Mouse (Mus musculus) midbrain, embryonic 16.5 days (tissue): ENCODE data around the gene Notch3. TPM values are rescaled to one million over a fixed set of nuclear protein-coding genes. Genes with fewer than 3 reads are reported as not detected.
"Not testable (repeated sequence)": the region's sequence is repeated elsewhere in the genome, so short reads cannot be mapped to it uniquely, and the experiment has no call there.

ENCODE experiments used
- ATAC-seq: fragments of 200-750 bp; cut with Nextera tagmentation; 2 replicates; pipeline ENCODE4 v1.8.0; 2017; ENCODE audit warnings: moderate TSS enrichment
- H3K27ac ChIP-seq: fragments of 300-500 bp; sonication (generic); 2 replicates; pipeline ENCODE4 v1.5.1; 2014; ENCODE audit warnings: mild to moderate bottlenecking, low read length, mixed read lengths
- H3K27me3 ChIP-seq: fragments of 300-500 bp; sonication (generic); 2 replicates; pipeline ENCODE4 v1.6.1; 2014; ENCODE audit warnings: low read depth, low read length, mixed read lengths; ENCODE audit not compliant: control insufficient read depth, insufficient read depth
- H3K36me3 ChIP-seq: fragments of 300-500 bp; sonication (generic); 2 replicates; pipeline ENCODE4 v1.6.1; 2014; ENCODE audit warnings: mild to moderate bottlenecking, low read length, moderate library complexity, mixed read lengths; ENCODE audit not compliant: control insufficient read depth, insufficient read depth
- H3K4me1 ChIP-seq: fragments of 300-500 bp; sonication (generic); 2 replicates; pipeline ENCODE4 v1.6.1; 2014; ENCODE audit warnings: mild to moderate bottlenecking, low read length, mixed read lengths; ENCODE audit not compliant: control insufficient read depth, insufficient read depth
- H3K4me2 ChIP-seq: fragments of 300-500 bp; sonication (generic); 2 replicates; pipeline ENCODE4 v1.6.1; 2014; ENCODE audit warnings: mild to moderate bottlenecking, low read length, mixed read lengths
- H3K4me3 ChIP-seq: fragments of 300-500 bp; sonication (generic); 2 replicates; pipeline ENCODE4 v1.5.1; 2014; ENCODE audit warnings: low read depth, mild to moderate bottlenecking, low read length, moderate library complexity, mixed read lengths
- H3K9ac ChIP-seq: fragments of 300-500 bp; sonication (generic); 2 replicates; pipeline ENCODE4 v1.6.1; 2014; ENCODE audit warnings: low read depth, low read length, mixed read lengths
- H3K9me3 ChIP-seq: fragments of 300-500 bp; sonication (generic); replicated peaks from 2 replicates; pipeline ENCODE4 v1.6.1; 2014; ENCODE audit warnings: mild to moderate bottlenecking, low read length, mixed read lengths; ENCODE audit not compliant: control insufficient read depth, poor library complexity, severe bottlenecking
- WGBS: fragments of 180-500 bp; shearing (Covaris S2); extraction: QIAGEN DNeasy Blood & Tissue Kit; methylation state at CpG from one replicate; pipeline ENCODE4 v1.1.7; 2014; 5-methylcytosine and 5-hydroxymethylcytosine counted together
- polyA plus RNA-seq: library from polyadenylated mRNA; unstranded; fragments of >200 nt; fragmentation: Nextera tagmentation; extraction: Ambion mirVana; gene quantifications from 2 replicates; pipeline ENCODE4 v1.2.1, GENCODE M21; 2015

The Notch3 gene
- polyA plus RNA-seq, 1 experiment from 2014 or later: 6.9 TPM

- 0 out of 2 replicates have a peak overlapping the region, but pooled peaks have one; percentile 34 for H3K9ac ChIP-seq
- no peaks in the 10 kb centered on the region for H3K36me3 ChIP-seq
- H3K27ac ChIP-seq: no peak overlapping the region
- ATAC-seq: peak; percentile 29; the same call in 1 of the 2 replicates
- no peaks in the 10 kb centered on the region; the same call in 1 of the 2 replicates for H3K27me3 ChIP-seq
- no peak overlapping the region for H3K4me3 ChIP-seq
- no peaks in the 10 kb centered on the region for H3K9me3 ChIP-seq
- 55% methylated on average over 5 of the region's 5 CpGs for WGBS
- H3K4me1 ChIP-seq: peaks cover 11% of the 10 kb centered on the region
- peak overlapping the region; percentile 51; the same call in 1 of the 2 replicates for H3K4me2 ChIP-seq
These were observed 49.3 kb downstream of the Notch3 start for GRCm38 (mm10) chr17:32117287-32117871.

DNA sequence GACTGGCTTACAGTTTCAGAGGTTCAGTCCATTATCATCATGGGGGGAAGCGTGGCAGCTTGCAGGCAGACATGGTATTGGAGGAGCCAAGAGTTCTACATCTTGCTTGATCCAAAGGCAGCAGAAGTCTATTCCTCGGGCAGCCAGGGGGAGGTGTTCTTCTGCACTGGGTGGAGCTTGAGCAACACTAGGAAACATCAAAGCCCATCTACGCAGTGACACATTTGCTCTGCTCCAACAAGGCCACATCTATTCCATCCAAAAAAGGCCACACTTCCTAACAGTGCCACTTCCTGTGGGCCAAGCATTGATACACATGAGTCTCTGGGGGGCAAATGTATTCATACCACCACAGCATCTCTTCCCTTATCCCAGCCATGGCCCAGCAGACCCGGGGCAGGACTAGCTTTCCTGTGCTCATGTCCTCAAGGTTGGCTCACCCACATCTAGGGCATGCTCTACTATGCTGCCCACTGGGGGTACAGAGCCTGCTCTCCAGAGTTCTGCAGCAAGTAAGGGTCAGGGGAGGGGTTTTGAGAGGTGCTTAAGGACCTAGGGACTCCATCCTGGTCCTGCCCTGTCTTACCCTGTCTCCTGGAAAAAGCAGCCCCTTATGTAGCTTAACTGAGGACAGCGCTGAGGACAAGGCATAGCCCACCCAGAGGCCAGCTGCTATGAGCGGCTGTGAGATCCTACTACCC is 49.9 kb downstream of the Notch3 start:
- no peak overlapping the region for H3K9ac ChIP-seq
- no peak for ATAC-seq
- H3K36me3 ChIP-seq: no peaks in the 10 kb centered on the region
- H3K27ac ChIP-seq: no peak overlapping the region
- WGBS: 81% methylated on average over 6 of the region's 6 CpGs
- no peak overlapping the region for H3K4me2 ChIP-seq
- H3K4me3 ChIP-seq: no peak overlapping the region
- peaks cover 11% of the 10 kb centered on the region for H3K4me1 ChIP-seq
- H3K27me3 ChIP-seq: no peaks in the 10 kb centered on the region; the same call in 1 of the 2 replicates
- no peaks in the 10 kb centered on the region for H3K9me3 ChIP-seq

GRCm38 (mm10) chr17:32114486-32114885 is 52.2 kb downstream of the Notch3 start:
- H3K27me3 ChIP-seq, H3K9me3 ChIP-seq, H3K36me3 ChIP-seq, ATAC-seq: not testable (repeated sequence)
- peak overlapping the region; percentile 97 for H3K4me2 ChIP-seq
- H3K27ac ChIP-seq: peak overlapping the region; percentile 74
- peak overlapping the region; percentile 64 for H3K4me3 ChIP-seq
- peaks cover 11% of the 10 kb centered on the region for H3K4me1 ChIP-seq
- 53% methylated on average over 4 of the region's 5 CpGs for WGBS
- H3K9ac ChIP-seq: peak overlapping the region; percentile 74

- H3K9me3 ChIP-seq: no peaks in the 10 kb centered on the region
- no peaks in the 10 kb centered on the region for H3K36me3 ChIP-seq
- peak overlapping the region; percentile 74 for H3K9ac ChIP-seq
- peak; percentile 72 for ATAC-seq
- under 1% methylated on average over 56 of the region's 56 CpGs for WGBS
- H3K27me3 ChIP-seq: no peaks in the 10 kb centered on the region; the same call in 1 of the 2 replicates
- peak overlapping the region; percentile 64 for H3K4me3 ChIP-seq
- peaks cover 8% of the 10 kb centered on the region for H3K4me1 ChIP-seq
- H3K27ac ChIP-seq: peak overlapping the region; percentile 74
- peak overlapping the region; percentile 97 for H3K4me2 ChIP-seq
These were observed 52.9 kb downstream of the Notch3 start for GRCm38 (mm10) chr17:32113523-32114421.

DNA sequence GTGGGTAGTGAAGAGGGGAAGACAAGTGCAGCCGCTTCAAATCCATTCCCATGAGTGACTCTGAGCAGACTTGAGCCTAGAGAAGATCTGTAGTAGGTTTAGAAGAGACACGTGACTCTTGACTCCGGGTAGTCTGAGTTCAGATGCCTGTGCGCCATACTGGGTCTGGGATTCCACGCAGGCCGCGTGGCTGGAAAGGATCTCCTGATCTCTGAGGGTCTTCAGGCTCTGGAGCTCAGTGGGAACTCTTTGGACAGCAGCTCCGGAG is 53.5 kb downstream of the Notch3 start:
- Histone ChIP-seq H3K27ac (peak overlapping the region; percentile 74; the same call in 1 of the 2 replicates), H3K27me3 (no peaks in the 10 kb centered on the region; the same call in 1 of the 2 replicates), H3K4me2 (peak overlapping the region; percentile 97), H3K9ac (peak overlapping the region; percentile 74), H3K4me1 (peaks cover 4% of the 10 kb centered on the region), H3K9me3 (no peaks in the 10 kb centered on the region), H3K4me3 (peak overlapping the region; percentile 64), H3K36me3 (no peaks in the 10 kb centered on the region)
- 0 out of 2 replicates have a peak, but pooled peaks have one; percentile 19 for ATAC-seq
- WGBS: 12% methylated on average over 8 of the region's 8 CpGs

DNA sequence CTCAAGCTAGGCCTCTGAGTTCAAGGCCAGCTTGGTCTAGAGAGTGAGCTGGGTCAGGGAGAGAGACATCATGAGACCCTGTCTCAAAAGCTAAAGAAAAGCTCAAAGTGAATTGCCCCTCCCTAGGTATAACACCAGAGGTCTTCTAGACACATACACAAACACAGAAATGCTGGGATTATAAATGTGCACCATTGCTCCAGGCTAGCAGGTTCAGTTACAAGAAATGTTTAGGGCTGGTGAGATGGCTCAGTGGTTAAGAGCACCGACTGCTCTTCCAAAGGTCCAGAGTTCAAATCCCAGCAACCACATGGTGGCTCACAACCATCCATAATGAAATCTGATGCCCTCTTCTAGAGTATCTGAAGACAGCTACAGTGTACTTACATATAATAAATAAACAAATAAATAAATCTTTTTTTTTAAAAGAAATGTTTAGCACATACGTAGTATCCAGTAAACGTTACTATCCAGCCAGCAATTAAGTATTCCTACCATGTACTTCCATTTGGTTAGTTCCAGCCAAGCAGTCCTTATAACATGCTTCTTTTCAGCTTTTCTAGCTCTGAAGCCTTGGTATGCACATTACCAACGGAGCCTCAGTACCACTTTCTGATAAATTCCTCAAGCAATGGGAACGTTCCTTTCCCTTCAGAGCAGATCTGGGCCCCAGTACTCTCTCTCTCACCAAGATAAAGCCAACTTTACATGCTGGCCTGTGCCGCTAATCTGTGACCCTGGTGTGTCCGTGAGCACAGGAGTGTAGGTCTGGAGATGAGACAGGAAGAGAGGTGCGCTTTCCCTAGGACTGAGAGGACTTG is 54.0 kb downstream of the Notch3 start:
- peak overlapping the region; percentile 97 for H3K4me2 ChIP-seq
- no peak overlapping the region for H3K27ac ChIP-seq
- no peaks in the 10 kb centered on the region; the same call in 1 of the 2 replicates for H3K27me3 ChIP-seq
- WGBS: 60% methylated on average over 8 of the region's 8 CpGs
- no peaks in the 10 kb centered on the region for H3K36me3 ChIP-seq
- no peak for ATAC-seq
- H3K4me1 ChIP-seq: peaks cover 2% of the 10 kb centered on the region
- H3K4me3 ChIP-seq: peak overlapping the region; percentile 64
- no peak overlapping the region for H3K9ac ChIP-seq
- no peaks in the 10 kb centered on the region for H3K9me3 ChIP-seq

GRCm38 (mm10) chr17:32110980-32111780 is 55.5 kb downstream of the Notch3 start:
- Histone ChIP-seq H3K27ac (no peak overlapping the region), H3K9ac (no peak overlapping the region), H3K4me1 (peaks cover 2% of the 10 kb centered on the region), H3K4me2 (no peak overlapping the region), H3K36me3 (no peaks in the 10 kb centered on the region), H3K27me3 (no peaks in the 10 kb centered on the region; the same call in 1 of the 2 replicates), H3K9me3 (no peaks in the 10 kb centered on the region), H3K4me3 (no peak overlapping the region)
- ATAC-seq: no peak
- 79% methylated on average over 10 of the region's 10 CpGs for WGBS

- Histone ChIP-seq H3K27me3 (no peaks in the 10 kb centered on the region; the same call in 1 of the 2 replicates), H3K4me1 (peaks cover 2% of the 10 kb centered on the region), H3K4me3 (no peak overlapping the region), H3K9me3 (no peaks in the 10 kb centered on the region), H3K9ac (0 out of 2 replicates have a peak overlapping the region, but pooled peaks have one; percentile 3), H3K4me2 (no peak overlapping the region), H3K36me3 (no peaks in the 10 kb centered on the region), H3K27ac (no peak overlapping the region)
- 68% methylated on average over 2 of the region's 2 CpGs for WGBS
- no peak for ATAC-seq
These were observed 56.2 kb downstream of the Notch3 start for GRCm38 (mm10) chr17:32110424-32110823.
